Mouse (Mus musculus) left cerebral cortex, postnatal 36 days (tissue): ENCODE results near the gene Grin3b. TPM values are rescaled to one million over a fixed set of nuclear protein-coding genes. Genes with fewer than 3 reads are reported as not detected.

Experiments
- DNase-seq, 2 experiments: peaks; one replicate each; pipeline ENCODE4 v3.0.0; 2021 to 2022; ENCODE audit warnings: low spot score in 2 of 2, mixed read lengths in 1 of 2
- intact Hi-C: fragments of 180-260 bp; cut with DNase I; formaldehyde crosslinking; loops from one replicate; pipeline ENCODE4 v1.15.1; 2025
- total RNA-seq, 2 experiments: library from RNA; stranded (reverse); gene quantifications; 2 replicates each; pipeline ENCODE4 v1.2.3; 2021

Grin3b gene
- total RNA-seq, 2 experiments from 2014 or later, result 0.10 TPM; not detected in 1

GRCm38 (mm10) chr10:80024229-80025043, 53.9 kb downstream of the Grin3b start:
- intact Hi-C loops, result no loop called here
- DNase-seq, result no peak

- intact Hi-C loops, result no loop called here
- DNase-seq, result no peak
These were observed 54.5 kb downstream of the Grin3b start for GRCm38 (mm10) chr10:80025044-80025347.

GRCm38 (mm10) chr10:80025463-80025862, 54.9 kb downstream of the Grin3b start:
- intact Hi-C loops, result no loop called here

GRCm38 (mm10) chr10:80025889-80026288, 55.4 kb downstream of the Grin3b start:
- intact Hi-C loops, result no loop called here
- DNase-seq, result no peak

More at GRCm38 (mm10) chr10:80025463-80025862, 54.9 kb downstream of the Grin3b start:
- no peak for DNase-seq

Other genes starting within 250 kb of the Grin3b start
- 10 to 100 TPM; 44.9 to 49.7 TPM for gene Polrmt, start 224.1 kb upstream of the Grin3b start, total RNA-seq
- 1 to 10 TPM; 4.0 to 4.7 TPM for gene Fgf22, start 215.6 kb upstream of the Grin3b start, total RNA-seq
- 100 to 1,000 TPM in 1 of 2 experiments, 10 to 100 TPM in 1; 92.7 to 104 TPM for gene Rnf126, start 203.8 kb upstream of the Grin3b start, total RNA-seq
- gene Fstl3, start 193.4 kb upstream of the Grin3b start, total RNA-seq, result 1 to 10 TPM; 2.8 to 3.6 TPM
- under 1 TPM; 0.74 to 0.79 TPM for gene Prss57, start 179.8 kb upstream of the Grin3b start, total RNA-seq
- 100 to 1,000 TPM; 321 to 357 TPM for gene Palm, start 177.1 kb upstream of the Grin3b start, total RNA-seq
- 1 to 10 TPM in 1 of 2 experiments, not detected in 1; 1.7 TPM for gene Misp, start 149.7 kb upstream of the Grin3b start, total RNA-seq
- 10 to 100 TPM; 40.2 to 51.9 TPM for gene Ptbp1, start 116.3 kb upstream of the Grin3b start, total RNA-seq
- 1 to 10 TPM; 2.2 to 2.4 TPM for gene Prtn3, start 96.2 kb upstream of the Grin3b start, total RNA-seq
- 10 to 100 TPM; 50.4 to 57.1 TPM for gene Plppr3, start 96.1 kb upstream of the Grin3b start, total RNA-seq
- gene Elane, start 84.5 kb upstream of the Grin3b start, total RNA-seq, result not detected
- gene Cfd, start 79.9 kb upstream of the Grin3b start, total RNA-seq, result not detected
- 10 to 100 TPM; 53.2 to 60.6 TPM for gene Med16, start 61.8 kb upstream of the Grin3b start, total RNA-seq
- not detected for gene Gm26602, start 59.9 kb upstream of the Grin3b start, total RNA-seq
- 1 to 10 TPM; 6.7 to 8.2 TPM for gene Kiss1r, start 53.7 kb upstream of the Grin3b start, total RNA-seq
- gene R3hdm4, start 49.5 kb upstream of the Grin3b start, total RNA-seq, result 100 to 1,000 TPM; 349 to 368 TPM
- gene Arid3a, start 43.7 kb upstream of the Grin3b start, total RNA-seq, result 1 to 10 TPM; 6.3 to 6.5 TPM
- 10 to 100 TPM; 44.2 to 46.3 TPM for gene Wdr18, start 10.6 kb upstream of the Grin3b start, total RNA-seq
- gene Tmem259, start 13.6 kb downstream of the Grin3b start, total RNA-seq, result 100 to 1,000 TPM; 122 TPM
- gene Cnn2, start 17.9 kb downstream of the Grin3b start, total RNA-seq, result 1 to 10 TPM; 4.7 to 7.6 TPM
- gene Abca7, start 25.8 kb downstream of the Grin3b start, total RNA-seq, result 10 to 100 TPM; 10.3 to 13.0 TPM
- gene Arhgap45, start 45.9 kb downstream of the Grin3b start, total RNA-seq, result 1 to 10 TPM; 3.3 to 5.3 TPM
- 10 to 100 TPM; 69.2 to 83.6 TPM for gene Polr2e, start 69.1 kb downstream of the Grin3b start, total RNA-seq
- gene Gpx4, start 76.5 kb downstream of the Grin3b start, total RNA-seq, result 100 to 1,000 TPM; 468 to 559 TPM
- gene Sbno2, start 134.9 kb downstream of the Grin3b start, total RNA-seq, result 10 to 100 TPM; 14.5 to 25.5 TPM
- gene Stk11, start 145.1 kb downstream of the Grin3b start, total RNA-seq, result 100 to 1,000 TPM in 1 of 2 experiments, 10 to 100 TPM in 1; 94.4 to 100 TPM
- gene Atp5d, start 167.9 kb downstream of the Grin3b start, total RNA-seq, result 100 to 1,000 TPM; 334 to 384 TPM
- 100 to 1,000 TPM; 431 to 463 TPM for gene Cbarp, start 170.1 kb downstream of the Grin3b start, total RNA-seq
- 10 to 100 TPM; 76.2 to 78.8 TPM for gene Midn, start 177.6 kb downstream of the Grin3b start, total RNA-seq
- 10 to 100 TPM; 94.7 to 96.7 TPM for gene Cirbp, start 195.3 kb downstream of the Grin3b start, total RNA-seq
- gene 1600002K03Rik, start 202.2 kb downstream of the Grin3b start, total RNA-seq, result 1 to 10 TPM; 7.5 to 7.6 TPM
- gene Efna2, start 208.8 kb downstream of the Grin3b start, total RNA-seq, result 1 to 10 TPM; 8.9 to 9.0 TPM